Mouse (Mus musculus) layer of hippocampus, postnatal 14 days (tissue): ENCODE measurements around the gene Zscan4-ps2. TPM values are rescaled to one million over a fixed set of nuclear protein-coding genes. Genes with fewer than 3 reads are reported as not detected.
"Not testable (repeated sequence)": the region's sequence is repeated elsewhere in the genome, so short reads cannot be mapped to it uniquely, and the experiment has no call there.

Experiments used
- DNase-seq, 2 experiments: peaks; one replicate each; pipeline ENCODE4 v3.0.0; 2021 to 2022; ENCODE audit warnings: low spot score in 2 of 2, mixed read lengths in 1 of 2
- long read RNA-seq, 2 experiments: library from polyadenylated mRNA; stranded (forward); transcript quantifications; one replicate each; pipeline ENCODE4 v2.0.0; 2021
- total RNA-seq, 2 experiments: library from RNA; stranded (reverse); gene quantifications; 2 replicates each; pipeline ENCODE4 v1.2.3; 2021

Gene Zscan4-ps2
- total RNA-seq, result not detected
- long read RNA-seq, experiment 1, result 0 reads
- long read RNA-seq, experiment 2, result 0 reads

- not testable (repeated sequence) for DNase-seq
These were observed at the start of gene Zscan4-ps2 for GRCm38 (mm10) chr7:11514010-11514409. TSS of gene Zscan4-ps2 (plus strand) at chr7:11514310.

Other genes starting within 250 kb of the Zscan4-ps2 start
- gene Zscan4e, start 203.6 kb upstream of the Zscan4-ps2 start, total RNA-seq, result not detected
- not detected for gene Zscan4f, start 116.4 kb upstream of the Zscan4-ps2 start, total RNA-seq
- gene Zscan4-ps3, start 95.0 kb downstream of the Zscan4-ps2 start, total RNA-seq, result not detected
- gene Vmn1r72, start 165.8 kb downstream of the Zscan4-ps2 start, total RNA-seq, result not detected
- not detected for gene Vmn1r73, start 216.0 kb downstream of the Zscan4-ps2 start, total RNA-seq